Mouse (Mus musculus) cerebellum, postnatal 10 days (tissue): ENCODE data around the gene Med25.

ENCODE experiments used
- DNase-seq, 2 experiments: peaks; one replicate each; pipeline ENCODE4 v3.0.0; 2021; ENCODE audit warnings: mixed read lengths in 2 of 2

Med25 gene

GRCm38 (mm10) chr7:44846804-44847203, 45.7 kb downstream of the Med25 start:
- no peak for DNase-seq

GRCm38 (mm10) chr7:44845006-44845405, 47.5 kb downstream of the Med25 start:
- no peak for DNase-seq

GRCm38 (mm10) chr7:44841825-44842463, 50.6 kb downstream of the Med25 start:
- DNase-seq: no peak

GRCm38 (mm10) chr7:44840426-44840825, 52.1 kb downstream of the Med25 start:
- DNase-seq: no peak

- DNase-seq: peak; percentile 48 to 61
Observed at GRCm38 (mm10) chr7:44839491-44840191, 52.9 kb downstream of the Med25 start.

GRCm38 (mm10) chr7:44839171-44839490, 53.4 kb downstream of the Med25 start:
- no peak for DNase-seq

GRCm38 (mm10) chr7:44838073-44838472, 54.4 kb downstream of the Med25 start:
- DNase-seq: no peak

- no peak for DNase-seq
Observed at GRCm38 (mm10) chr7:44836423-44837053, 56.0 kb downstream of the Med25 start.

- no peak for DNase-seq
Observed at GRCm38 (mm10) chr7:44836016-44836404, 56.5 kb downstream of the Med25 start.

GRCm38 (mm10) chr7:44835373-44836015, 57.0 kb downstream of the Med25 start:
- DNase-seq: no peak

GRCm38 (mm10) chr7:44832763-44833162, 59.7 kb downstream of the Med25 start:
- DNase-seq: no peak

- DNase-seq: no peak
Observed at GRCm38 (mm10) chr7:44828706-44829105, 63.8 kb downstream of the Med25 start.

GRCm38 (mm10) chr7:44826771-44827170, 65.7 kb downstream of the Med25 start:
- DNase-seq: no peak
